Mouse (Mus musculus) cerebellum, adult 2 months (tissue): ENCODE data around the gene Eps15l1.

Source experiments
- CTCF ChIP-seq: fragments of 200-500 bp; IDR thresholded peaks from 2 replicates; pipeline ENCODE4 v1.5.1; 2011; ENCODE audit warnings: low read depth, mild to moderate bottlenecking, control low read depth, low read length, moderate library complexity, borderline replicate concordance; ENCODE audit not compliant: insufficient read depth
- POLR2A ChIP-seq: fragments of 200-500 bp; IDR thresholded peaks from 2 replicates; pipeline ENCODE4 v1.6.1; 2011; ENCODE audit warnings: low read length, control low read depth, borderline replicate concordance; ENCODE audit not compliant: insufficient read depth

- TF ChIP-seq CTCF (no peak), POLR2A (no peak)
These were observed 92.1 kb downstream of the Eps15l1 start for GRCm38 (mm10) chr8:72329116-72329515.
